Mouse (Mus musculus) adipocyte (in vitro differentiated cells): ENCODE results near the gene Btbd9.

ENCODE experiments used
- DNase-seq: peaks from one replicate; pipeline ENCODE4 v3.0.0-alpha.2; 2016; ENCODE audit warnings: low spot score

Gene Btbd9

GRCm38 (mm10) chr17:30452363-30452762, 123.9 kb downstream of the Btbd9 start:
- no peak for DNase-seq

GRCm38 (mm10) chr17:30448562-30448961, 127.7 kb downstream of the Btbd9 start:
- DNase-seq = no peak

- DNase-seq = no peak
Measured at GRCm38 (mm10) chr17:30445805-30446441, 130.4 kb downstream of the Btbd9 start.

GRCm38 (mm10) chr17:30439702-30440101, 136.6 kb downstream of the Btbd9 start:
- DNase-seq = peak; percentile 62

GRCm38 (mm10) chr17:30438786-30439185, 137.5 kb downstream of the Btbd9 start:
- DNase-seq = no peak

GRCm38 (mm10) chr17:30436021-30436461, 140.2 kb downstream of the Btbd9 start:
- no peak for DNase-seq

- DNase-seq = no peak
Measured at GRCm38 (mm10) chr17:30435478-30435877, 140.8 kb downstream of the Btbd9 start.

GRCm38 (mm10) chr17:30432094-30432493, 144.2 kb downstream of the Btbd9 start:
- no peak for DNase-seq

GRCm38 (mm10) chr17:30430961-30431640, 145.2 kb downstream of the Btbd9 start:
- no peak for DNase-seq

- DNase-seq = no peak
Measured at GRCm38 (mm10) chr17:30428661-30429060, 147.6 kb downstream of the Btbd9 start.

GRCm38 (mm10) chr17:30423256-30423852, 152.9 kb downstream of the Btbd9 start:
- no peak for DNase-seq

GRCm38 (mm10) chr17:30422278-30422677, 154.0 kb downstream of the Btbd9 start:
- no peak for DNase-seq

- DNase-seq = peak; percentile 43
Measured at GRCm38 (mm10) chr17:30421256-30421655, 155.0 kb downstream of the Btbd9 start.

GRCm38 (mm10) chr17:30419494-30419893, 156.8 kb downstream of the Btbd9 start:
- DNase-seq = no peak

GRCm38 (mm10) chr17:30418510-30418909, 157.8 kb downstream of the Btbd9 start:
- DNase-seq = no peak

GRCm38 (mm10) chr17:30417106-30417505, 159.2 kb downstream of the Btbd9 start:
- DNase-seq = no peak

GRCm38 (mm10) chr17:30415693-30416092, 160.6 kb downstream of the Btbd9 start:
- DNase-seq = no peak

- DNase-seq = no peak
Measured at GRCm38 (mm10) chr17:30412991-30413390, 163.3 kb downstream of the Btbd9 start.

GRCm38 (mm10) chr17:30406002-30406401, 170.3 kb downstream of the Btbd9 start:
- DNase-seq = no peak

- DNase-seq = no peak
Measured at GRCm38 (mm10) chr17:30402871-30403270, 173.4 kb downstream of the Btbd9 start.

GRCm38 (mm10) chr17:30395261-30395660, 181.0 kb downstream of the Btbd9 start:
- DNase-seq = no peak

GRCm38 (mm10) chr17:30392031-30392430, 184.3 kb downstream of the Btbd9 start:
- DNase-seq = no peak

GRCm38 (mm10) chr17:30391220-30391619, 185.1 kb downstream of the Btbd9 start:
- no peak for DNase-seq
